24 mouse cellular contexts compared by ENCODE assay signal in genomic region chr9:57152331-57152730, GRCm38 (mm10). TPM values are rescaled to one million over a fixed set of nuclear protein-coding genes. Genes with fewer than 3 reads are reported as not detected.
DNase-seq lines count a peak whose midpoint lies in the region; ATAC-seq and TF ChIP-seq lines count a peak whose summit lies in the region.
"Had no signal": no experiment of that assay in that cellular context is flagged by ENCODE, and none has a peak within 500 bp of the region (broad histone marks: within the 10 kb centered on the region; RNA-seq: fewer than 3 reads in every experiment).

No protein-coding gene starts in this region.

- no peak overlapping the region for H3K27ac ChIP-seq in forebrain, postnatal 0 days (ENCODE audit: low read depth, low read length)
- H3K27ac ChIP-seq in forebrain, embryonic 15.5 days (replicated peaks): no peak overlapping the region
- H3K27ac ChIP-seq in midbrain, embryonic 13.5 days: 0 out of 2 replicates have a peak overlapping the region, but pooled peaks have one; percentile 5
- no peak overlapping the region for H3K27ac ChIP-seq in midbrain, embryonic 10.5 days (replicated peaks)
- no peak overlapping the region for H3K27ac ChIP-seq in thymus, adult 2 months (ENCODE audit: control insufficient read depth, insufficient read depth, low read length)
- H3K27ac ChIP-seq in stomach, postnatal 0 days (replicated peaks): no peak overlapping the region
- H3K27ac ChIP-seq: embryonic facial prominence, embryonic 12.5 days; heart, embryonic 15.5 days had no signal

- no peak overlapping the region for H3K4me2 ChIP-seq in forebrain, postnatal 0 days (ENCODE audit: low read depth)
- no peak overlapping the region for H3K4me2 ChIP-seq in forebrain, embryonic 15.5 days (replicated peaks)
- H3K4me2 ChIP-seq in midbrain, embryonic 13.5 days (replicated peaks): no peak overlapping the region
- H3K4me2 ChIP-seq in stomach, postnatal 0 days (replicated peaks; ENCODE audit: low read depth): no peak overlapping the region
- H3K4me2 ChIP-seq: embryonic facial prominence, embryonic 12.5 days; heart, embryonic 15.5 days; liver, embryonic 11.5 days had no signal

- peaks cover 17% of the 10 kb centered on the region for H3K36me3 ChIP-seq in forebrain, postnatal 0 days (ENCODE audit: insufficient read depth)
- H3K36me3 ChIP-seq in forebrain, embryonic 15.5 days: no peaks in the 10 kb centered on the region
- H3K36me3 ChIP-seq in midbrain, embryonic 13.5 days: peaks cover 23% of the 10 kb centered on the region
- H3K36me3 ChIP-seq in midbrain, embryonic 10.5 days: peaks cover 19% of the 10 kb centered on the region
- H3K36me3 ChIP-seq in thymus, adult 2 months (ENCODE audit: control insufficient read depth, insufficient read depth, low read length): peaks cover 9% of the 10 kb centered on the region
- 0 out of 2 replicates have a peak, but pooled peaks cover 4% of the 10 kb centered on the region for H3K36me3 ChIP-seq in stomach, postnatal 0 days (ENCODE audit: control insufficient read depth, insufficient read depth, low read length)

- TF ChIP-seq EP300 in stomach, postnatal 0 days (optimal IDR thresholded peaks at IDR 0.05): no peak

- TF ChIP-seq CTCF in forebrain, postnatal 0 days (IDR thresholded peaks at IDR 0.05; ENCODE audit: low read depth): 0 out of 2 replicates have a peak, but pooled peaks have one; percentile 28
- TF ChIP-seq CTCF in thymus, adult 2 months (IDR thresholded peaks at IDR 0.05; ENCODE audit: borderline replicate concordance, control insufficient read depth, extremely low read depth, insufficient read depth, low read length, poor library complexity): no peak
- peak; percentile 24; the same call in 1 of the 2 replicates for TF ChIP-seq CTCF in stomach, postnatal 0 days (IDR thresholded peaks at IDR 0.05; ENCODE audit: low read depth)

- H3K9me3 ChIP-seq in forebrain, postnatal 0 days (ENCODE audit: low read length): no peaks in the 10 kb centered on the region
- H3K9me3 ChIP-seq in forebrain, embryonic 15.5 days: no peaks in the 10 kb centered on the region
- H3K9me3 ChIP-seq in midbrain, embryonic 13.5 days: no peaks in the 10 kb centered on the region
- no peaks in the 10 kb centered on the region for H3K9me3 ChIP-seq in midbrain, embryonic 10.5 days (replicated peaks)
- no peaks in the 10 kb centered on the region for H3K9me3 ChIP-seq in stomach, postnatal 0 days (ENCODE audit: control insufficient read depth, low read length)
- H3K9me3 ChIP-seq: embryonic facial prominence, embryonic 12.5 days; heart, embryonic 15.5 days; megakaryocyte, embryonic 14.5 days had no signal

- ATAC-seq in forebrain, postnatal 0 days: no peak
- no peak for ATAC-seq in forebrain, embryonic 15.5 days (replicated peaks)
- ATAC-seq in midbrain, embryonic 13.5 days: no peak
- no peak for ATAC-seq in stomach, postnatal 0 days (ENCODE audit: low FRiP score, low TSS enrichment)
- ATAC-seq: activated CD4-positive, CD25-positive, alpha-beta regulatory T cell, adult 4 months; forebrain, embryonic 14.5 days had no signal

- H3K27me3 ChIP-seq in forebrain, postnatal 0 days (ENCODE audit: insufficient read depth, low read length): no peaks in the 10 kb centered on the region
- no peaks in the 10 kb centered on the region for H3K27me3 ChIP-seq in forebrain, embryonic 15.5 days
- H3K27me3 ChIP-seq in midbrain, embryonic 13.5 days: 0 out of 2 replicates have a peak, but pooled peaks cover 2% of the 10 kb centered on the region
- no peaks in the 10 kb centered on the region for H3K27me3 ChIP-seq in midbrain, embryonic 10.5 days (ENCODE audit: low read depth, poor library complexity, severe bottlenecking)
- no peaks in the 10 kb centered on the region for H3K27me3 ChIP-seq in thymus, adult 2 months (ENCODE audit: control insufficient read depth, insufficient read depth, low read length)
- no peaks in the 10 kb centered on the region for H3K27me3 ChIP-seq in stomach, postnatal 0 days (ENCODE audit: control insufficient read depth, insufficient read depth, low read length)
- H3K27me3 ChIP-seq: embryonic facial prominence, embryonic 12.5 days; heart, embryonic 15.5 days; megakaryocyte, embryonic 14.5 days had no signal

- no peak overlapping the region for H3K4me3 ChIP-seq in forebrain, postnatal 0 days (ENCODE audit: low read depth, low read length)
- no peak overlapping the region for H3K4me3 ChIP-seq in forebrain, embryonic 15.5 days
- no peak overlapping the region for H3K4me3 ChIP-seq in midbrain, embryonic 13.5 days (replicated peaks)
- no peak overlapping the region for H3K4me3 ChIP-seq in midbrain, embryonic 10.5 days
- no peak overlapping the region for H3K4me3 ChIP-seq in thymus, adult 2 months (ENCODE audit: control insufficient read depth, insufficient read depth, low read length)
- no peak overlapping the region for H3K4me3 ChIP-seq in stomach, postnatal 0 days (ENCODE audit: low read depth, low read length)
- H3K4me3 ChIP-seq: embryonic facial prominence, embryonic 12.5 days; heart, embryonic 15.5 days; megakaryocyte, embryonic 14.5 days had no signal

- no peak for TF ChIP-seq POLR2A in thymus, adult 2 months (IDR thresholded peaks at IDR 0.05; ENCODE audit: control insufficient read depth, extremely low read depth, insufficient read depth, low read length, poor library complexity)

- peaks cover 8% of the 10 kb centered on the region for H3K4me1 ChIP-seq in forebrain, postnatal 0 days (ENCODE audit: insufficient read depth)
- peaks cover 24% of the 10 kb centered on the region for H3K4me1 ChIP-seq in forebrain, embryonic 15.5 days
- H3K4me1 ChIP-seq in midbrain, embryonic 13.5 days (replicated peaks): peaks cover 32% of the 10 kb centered on the region
- H3K4me1 ChIP-seq in midbrain, embryonic 10.5 days: peaks cover 26% of the 10 kb centered on the region
- peaks cover 23% of the 10 kb centered on the region for H3K4me1 ChIP-seq in thymus, adult 2 months (replicated peaks; ENCODE audit: control insufficient read depth, insufficient read depth, low read length)
- 0 out of 2 replicates have a peak, but pooled peaks cover 2% of the 10 kb centered on the region for H3K4me1 ChIP-seq in stomach, postnatal 0 days (replicated peaks; ENCODE audit: control insufficient read depth, insufficient read depth)

- no peak overlapping the region for H3K9ac ChIP-seq in forebrain, postnatal 0 days
- no peak overlapping the region for H3K9ac ChIP-seq in forebrain, embryonic 15.5 days (replicated peaks)
- H3K9ac ChIP-seq in midbrain, embryonic 13.5 days (replicated peaks): no peak overlapping the region
- H3K9ac ChIP-seq in stomach, postnatal 0 days (ENCODE audit: low read length): no peak overlapping the region
- H3K9ac ChIP-seq: embryonic facial prominence, embryonic 12.5 days; heart, embryonic 15.5 days had no signal

- 33% methylated on average over 6 of the region's 6 CpGs for WGBS in forebrain, postnatal 0 days
- 35% methylated on average over 6 of the region's 6 CpGs for WGBS in forebrain, embryonic 15.5 days
- 52% methylated on average over 6 of the region's 6 CpGs for WGBS in midbrain, embryonic 13.5 days
- WGBS in midbrain, embryonic 10.5 days: 60% methylated on average over 6 of the region's 6 CpGs
- 83% methylated on average over 6 of the region's 6 CpGs for WGBS in thymus, adult 2 months
- WGBS in stomach, postnatal 0 days: 55% methylated on average over 6 of the region's 6 CpGs

- DNase-seq in forebrain, postnatal 0 days: no peak
- DNase-seq in midbrain, embryonic 10.5 days (ENCODE audit: low spot score): no peak
- DNase-seq in thymus, postnatal 4 days: peak; percentile 55
- DNase-seq in thymus, adult 2 months: no peak
- no peak for DNase-seq in stomach, postnatal 0 days (ENCODE audit: low spot score)
- no peak for DNase-seq in ovary, postnatal 36 days (ENCODE audit: low spot score)
- DNase-seq: adrenal gland, postnatal 10 days; cerebellum, postnatal 14 days; heart, adult 18-20 months; kidney, adult 9 months; kidney, postnatal 36 days; layer of hippocampus, adult 9-11 months; lung, adult 18-20 months; lung, postnatal 14 days; right cerebral cortex, postnatal 25 days; thymus, postnatal 25 days had no signal

RNA-seq across cellular contexts. Expression of gene Neil1, which starts 4.2 kb away (rescaled TPM):
- 4.8 and 6.3 TPM in 2 replicates for total RNA-seq in forebrain, postnatal 0 days (2014; rRNA removed)
- polyA plus RNA-seq in forebrain, postnatal 0 days (2015; fragmentation: Nextera tagmentation; extraction: Ambion mirVana): 4.4 and 5.1 TPM in 2 replicates
- polyA plus RNA-seq in forebrain, embryonic 15.5 days (2015; fragmentation: Nextera tagmentation; extraction: Ambion mirVana): 7.8 and 8.8 TPM in 2 replicates
- polyA plus RNA-seq in midbrain, embryonic 13.5 days (2015; fragmentation: Nextera tagmentation; extraction: Ambion mirVana): 10.4 TPM in 2 replicates
- polyA plus RNA-seq in midbrain, embryonic 10.5 days (2016; fragmentation: Nextera tagmentation; extraction: Ambion mirVana): 5.4 and 7.1 TPM in 2 replicates
- polyA plus RNA-seq in thymus, adult 2 months (2012; rRNA removed): 47.2 and 49.1 TPM in 2 replicates
- polyA plus RNA-seq in stomach, postnatal 0 days (2015; fragmentation: Nextera tagmentation; extraction: Ambion mirVana): 4.7 and 5.2 TPM in 2 replicates

RNA-seq across cellular contexts. Expression of gene Commd4, which starts 5.8 kb away (rescaled TPM):
- total RNA-seq in forebrain, postnatal 0 days (2014; rRNA removed): 68.2 and 85.6 TPM in 2 replicates
- 177 and 220 TPM in 2 replicates for polyA plus RNA-seq in forebrain, postnatal 0 days (2015; fragmentation: Nextera tagmentation; extraction: Ambion mirVana)
- 171 and 182 TPM in 2 replicates for polyA plus RNA-seq in forebrain, embryonic 15.5 days (2015; fragmentation: Nextera tagmentation; extraction: Ambion mirVana)
- 169 and 177 TPM in 2 replicates for polyA plus RNA-seq in midbrain, embryonic 13.5 days (2015; fragmentation: Nextera tagmentation; extraction: Ambion mirVana)
- 117 and 122 TPM in 2 replicates for polyA plus RNA-seq in midbrain, embryonic 10.5 days (2016; fragmentation: Nextera tagmentation; extraction: Ambion mirVana)
- 318 and 366 TPM in 2 replicates for polyA plus RNA-seq in thymus, adult 2 months (2012; rRNA removed)
- 74.9 and 75.3 TPM in 2 replicates for polyA plus RNA-seq in stomach, postnatal 0 days (2015; fragmentation: Nextera tagmentation; extraction: Ambion mirVana)

RNA-seq across cellular contexts. Expression of gene Man2c1, which starts 21.8 kb away (rescaled TPM):
- 131 and 145 TPM in 2 replicates for total RNA-seq in forebrain, postnatal 0 days (2014; rRNA removed)
- 50.0 and 64.3 TPM in 2 replicates for polyA plus RNA-seq in forebrain, postnatal 0 days (2015; fragmentation: Nextera tagmentation; extraction: Ambion mirVana)
- polyA plus RNA-seq in forebrain, embryonic 15.5 days (2015; fragmentation: Nextera tagmentation; extraction: Ambion mirVana): 72.4 and 74.3 TPM in 2 replicates
- 69.3 and 70.0 TPM in 2 replicates for polyA plus RNA-seq in midbrain, embryonic 13.5 days (2015; fragmentation: Nextera tagmentation; extraction: Ambion mirVana)
- 61.1 and 69.7 TPM in 2 replicates for polyA plus RNA-seq in midbrain, embryonic 10.5 days (2016; fragmentation: Nextera tagmentation; extraction: Ambion mirVana)
- 230 and 269 TPM in 2 replicates for polyA plus RNA-seq in thymus, adult 2 months (2012; rRNA removed)
- polyA plus RNA-seq in stomach, postnatal 0 days (2015; fragmentation: Nextera tagmentation; extraction: Ambion mirVana): 35.2 and 39.5 TPM in 2 replicates
